Mouse (Mus musculus) thymus, postnatal 0 days (tissue): Measurements from ENCODE around the gene Cryga. TPM values are rescaled to one million over a fixed set of nuclear protein-coding genes. Genes with fewer than 3 reads are reported as not detected.

Source experiments
- DNase-seq: peaks from one replicate; pipeline ENCODE4 v3.0.0-alpha.2; 2015; ENCODE audit warnings: low spot score
- polyA plus RNA-seq: library from polyadenylated mRNA; unstranded; fragments of >200 nt; fragmentation: Nextera tagmentation; extraction: Ambion mirVana; gene quantifications from 2 replicates; pipeline ENCODE4 v1.2.1, GENCODE M21; 2015

The Cryga gene
- not detected in 2 replicates for polyA plus RNA-seq

GRCm38 (mm10) chr1:65103273-65103672 is at the start of gene Cryga:
Gene Cryga, minus strand, starts transcription at chr1:65103373.
- DNase-seq, result no peak

- DNase-seq, result no peak
These were observed 44.8 kb upstream of the Cryga start for GRCm38 (mm10) chr1:65147971-65148370.

DNA sequence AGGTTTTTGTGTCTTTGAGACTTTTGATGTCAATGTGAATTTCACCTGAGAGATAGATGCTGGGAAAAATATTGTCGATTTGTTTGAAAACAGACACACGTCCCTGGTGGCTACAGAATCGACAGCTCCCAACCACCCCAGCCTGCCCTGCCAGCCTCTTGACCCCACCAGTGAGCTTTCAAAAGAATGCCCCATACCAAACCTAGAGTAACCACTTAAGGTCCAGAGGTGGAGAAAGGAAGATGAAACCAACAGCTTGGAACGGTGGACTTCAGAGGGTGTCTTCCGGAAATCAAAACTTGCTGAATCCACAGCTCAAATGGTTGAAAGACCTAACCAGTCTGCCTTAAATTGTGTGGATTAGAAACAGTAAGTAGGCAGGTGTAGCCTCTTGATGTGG is 44.2 kb upstream of the Cryga start:
- no peak for DNase-seq

- no peak for DNase-seq
These were observed 43.4 kb upstream of the Cryga start for GRCm38 (mm10) chr1:65146601-65147000.

- no peak for DNase-seq
These were observed 41.6 kb upstream of the Cryga start for GRCm38 (mm10) chr1:65144783-65145182.

- no peak for DNase-seq
These were observed 34.4 kb upstream of the Cryga start for GRCm38 (mm10) chr1:65137560-65137959.

- DNase-seq, result no peak
These were observed 29.7 kb upstream of the Cryga start for GRCm38 (mm10) chr1:65132833-65133232.

DNA sequence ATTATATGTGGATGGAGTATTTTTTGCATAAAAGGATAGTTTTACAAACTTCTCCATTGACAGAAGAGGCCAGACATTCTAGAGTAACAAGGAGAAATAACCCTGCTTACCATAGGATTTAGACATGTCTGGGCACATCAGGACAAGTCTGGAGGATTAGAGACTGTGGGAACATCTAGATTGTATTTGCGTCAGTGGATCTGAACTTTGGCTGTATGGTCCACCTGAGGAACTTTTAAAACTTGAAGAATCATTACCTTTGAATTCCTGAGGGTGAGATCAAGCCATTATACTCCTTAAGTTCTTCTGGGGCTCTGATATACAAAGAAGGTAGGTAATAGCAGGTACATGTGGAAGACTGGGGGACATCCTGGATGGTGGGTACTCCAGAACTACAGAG is 28.5 kb upstream of the Cryga start:
- DNase-seq, result no peak

DNA sequence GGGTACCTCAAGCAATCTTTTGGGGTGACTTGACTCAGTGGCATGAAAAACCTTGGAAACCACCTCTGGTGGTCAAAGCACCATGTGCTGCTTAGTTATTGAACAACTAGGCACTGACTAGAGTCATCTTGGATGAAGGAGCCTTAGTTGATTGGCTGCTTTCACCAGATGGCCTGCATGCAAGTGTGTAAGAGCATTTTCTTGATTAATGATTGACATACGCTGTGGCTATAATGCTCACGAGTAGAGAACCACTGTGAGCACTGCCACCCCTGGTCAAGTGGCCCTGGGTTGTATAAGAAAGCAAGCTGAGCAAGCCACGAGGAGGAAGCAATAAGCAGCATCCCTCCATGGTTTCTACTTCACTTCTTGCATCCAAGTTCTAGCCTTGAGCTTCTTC is 27.1 kb upstream of the Cryga start:
- DNase-seq, result no peak

- no peak for DNase-seq
These were observed 26.5 kb upstream of the Cryga start for GRCm38 (mm10) chr1:65129634-65130180.

DNA sequence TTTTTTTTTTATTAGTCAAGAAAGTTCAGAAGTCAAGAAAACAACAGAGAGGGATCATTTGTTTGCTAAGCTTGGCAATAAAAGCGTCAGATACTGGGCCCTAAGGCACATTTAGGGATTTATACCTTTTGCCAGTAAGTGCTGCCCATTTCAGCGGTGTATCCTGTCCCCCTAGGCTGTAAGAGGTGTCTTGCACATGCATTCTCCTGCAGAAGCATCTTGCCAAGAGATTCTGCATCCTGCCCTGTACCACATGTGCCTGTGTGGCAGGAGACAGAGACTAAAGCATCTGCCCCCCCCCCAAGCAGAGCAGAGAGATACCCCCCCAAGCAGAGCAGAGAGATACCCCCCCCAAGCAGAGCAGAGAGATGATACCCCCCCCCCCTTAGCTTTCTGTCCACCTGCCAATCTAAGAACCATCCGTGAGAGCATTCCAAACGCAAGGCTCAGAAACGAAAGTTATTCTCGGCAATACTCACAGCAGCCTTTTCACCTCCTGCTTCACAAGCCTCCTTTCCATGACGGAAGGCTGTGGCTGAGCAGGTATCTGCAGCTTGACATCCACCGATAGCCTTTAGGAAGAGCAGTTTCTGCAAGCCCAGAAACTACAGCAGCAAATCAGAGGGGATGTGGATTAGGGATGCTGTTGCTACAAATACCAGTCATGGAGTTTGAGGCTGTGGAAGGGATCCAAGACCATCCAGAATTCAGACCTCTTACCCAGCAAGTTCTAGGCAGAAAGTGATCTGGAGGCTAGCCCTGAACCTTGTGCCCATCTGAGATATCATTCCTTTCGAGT is 19.6 kb upstream of the Cryga start, which contains the start of gene D630023F18Rik:
Gene D630023F18Rik, minus strand, starts transcription at position 641 of the 799 bp plus-strand sequence.
- DNase-seq, result no peak

- DNase-seq, result no peak
These were observed 16.3 kb upstream of the Cryga start, which contains the start of gene Gm28845 for GRCm38 (mm10) chr1:65119438-65119837. Gene Gm28845, minus strand, starts transcription at chr1:65119558.

GRCm38 (mm10) chr1:65118150-65118913 is 15.2 kb upstream of the Cryga start:
- no peak for DNase-seq

- no peak for DNase-seq
These were observed 10.5 kb upstream of the Cryga start for GRCm38 (mm10) chr1:65113536-65114172.

- no peak for DNase-seq
These were observed 9.6 kb upstream of the Cryga start for GRCm38 (mm10) chr1:65112807-65113196.

DNA sequence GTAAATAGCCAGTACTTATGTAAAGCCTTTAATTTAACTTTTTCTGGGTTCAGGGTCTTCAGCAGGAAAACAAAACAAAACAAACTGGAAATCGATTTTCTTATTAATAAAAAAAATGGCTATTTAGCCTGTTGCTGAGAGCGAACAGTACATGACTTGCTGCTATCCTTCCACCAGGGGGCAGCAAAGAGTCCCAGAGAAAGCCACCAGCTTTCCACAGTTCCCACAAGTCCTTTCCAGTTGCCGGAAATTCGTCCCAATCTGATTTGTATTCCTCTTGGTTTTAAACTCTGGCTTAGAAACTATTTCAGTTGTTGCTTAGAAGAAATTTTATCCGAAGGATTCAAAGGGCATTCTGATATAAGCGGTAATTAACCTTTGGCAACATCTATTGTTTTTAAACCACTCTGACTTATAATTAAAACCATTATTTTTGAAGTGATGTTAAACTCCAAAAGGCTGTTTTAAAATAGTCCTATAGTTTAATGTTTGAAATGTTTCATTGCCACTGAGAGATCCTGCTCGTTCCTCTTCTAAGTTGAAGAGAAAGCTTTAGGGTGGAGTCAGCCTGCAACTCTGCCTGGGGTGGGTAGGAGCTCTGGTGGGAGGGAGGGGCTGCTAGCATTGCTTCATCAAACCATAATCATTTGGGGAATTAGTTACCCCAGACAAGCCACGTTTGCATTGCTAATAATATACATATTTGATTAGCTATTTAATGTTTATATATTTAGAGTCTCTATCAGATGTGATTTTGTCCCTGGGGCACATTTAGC is 9.0 kb upstream of the Cryga start:
- peak; percentile 37 for DNase-seq

GRCm38 (mm10) chr1:65109756-65110435 is 6.7 kb upstream of the Cryga start:
- no peak for DNase-seq

GRCm38 (mm10) chr1:65109196-65109595 is 6.0 kb upstream of the Cryga start:
- no peak for DNase-seq

DNA sequence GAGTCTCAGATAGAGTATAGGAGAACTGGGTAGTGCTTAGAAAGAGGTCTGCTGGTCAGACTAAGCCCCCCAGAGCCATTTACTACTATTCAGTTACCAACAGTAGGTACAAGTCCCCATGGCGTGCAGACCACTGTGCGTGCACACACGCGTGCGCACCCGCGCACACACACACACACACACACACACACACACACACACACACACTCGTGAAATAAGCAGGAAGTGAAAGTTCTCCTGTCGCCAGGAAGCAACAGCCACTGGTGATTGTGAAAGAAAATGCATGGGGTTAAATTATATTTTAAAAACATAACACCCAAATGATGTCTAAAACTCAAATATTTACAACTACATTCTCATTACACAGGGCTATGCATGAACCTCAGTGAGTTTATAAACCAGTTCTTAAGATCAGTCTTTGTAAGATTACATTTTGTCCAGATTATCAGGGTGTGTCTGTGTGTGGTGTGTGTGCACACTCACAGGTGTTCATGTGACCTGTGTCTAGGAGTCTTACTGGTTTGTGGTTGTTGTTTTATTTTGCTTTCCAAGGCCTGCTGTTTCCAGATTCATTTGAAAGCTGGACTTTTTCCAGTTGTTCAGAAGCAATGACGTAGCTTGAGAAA is 4.6 kb upstream of the Cryga start:
- DNase-seq, result no peak

DNA sequence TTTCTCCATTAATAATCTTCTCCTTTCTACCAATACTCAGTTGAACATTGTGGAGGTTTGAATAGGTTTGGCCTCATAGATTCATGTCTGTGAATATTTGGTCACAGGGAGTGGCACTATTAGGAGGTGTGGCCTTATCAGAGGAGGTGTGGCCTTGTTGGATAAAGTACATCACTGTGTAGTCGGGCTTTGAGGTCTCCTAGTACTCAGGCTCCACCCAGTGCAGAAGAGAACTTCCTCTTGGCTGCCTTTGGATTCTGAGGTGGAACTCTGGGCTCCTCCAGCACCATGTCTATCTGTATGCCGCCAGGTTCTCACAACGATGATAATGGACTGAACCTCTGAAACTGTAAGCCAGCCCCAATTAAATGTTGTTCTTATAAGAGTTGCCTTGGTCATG is 6.2 kb downstream of the Cryga start:
- no peak for DNase-seq
